Comparison of ENCODE assay signal across 11 mouse cellular contexts in genomic region chr2:118775846-118776245, GRCm38 (mm10). TPM values are rescaled to one million over a fixed set of nuclear protein-coding genes. Genes with fewer than 3 reads are reported as not detected.
DNase-seq lines count a peak whose midpoint lies in the region; ATAC-seq lines count a peak whose summit lies in the region.
"Had no signal": no experiment of that assay in that cellular context is flagged by ENCODE, and none has a peak within 500 bp of the region (broad histone marks: within the 10 kb centered on the region; RNA-seq: fewer than 3 reads in every experiment).

No protein-coding gene starts in this region.

- 69% methylated on average over 3 of the region's 4 CpGs for WGBS in hindbrain, embryonic 15.5 days
- 67% methylated on average over 3 of the region's 4 CpGs for WGBS in hindbrain, embryonic 14.5 days

- peak overlapping the region; percentile 44; the same call in 1 of the 2 replicates for H3K27ac ChIP-seq in hindbrain, embryonic 15.5 days (replicated peaks)
- H3K27ac ChIP-seq in hindbrain, embryonic 14.5 days, result no peak overlapping the region

- no peak overlapping the region for H3K4me2 ChIP-seq in hindbrain, embryonic 15.5 days
- no peak overlapping the region for H3K4me2 ChIP-seq in hindbrain, embryonic 14.5 days (replicated peaks)

- no peak overlapping the region for H3K4me3 ChIP-seq in hindbrain, embryonic 15.5 days
- H3K4me3 ChIP-seq in hindbrain, embryonic 14.5 days (replicated peaks; ENCODE audit: low read length), result no peak overlapping the region

- no peaks in the 10 kb centered on the region for H3K27me3 ChIP-seq in hindbrain, embryonic 15.5 days
- H3K27me3 ChIP-seq in hindbrain, embryonic 14.5 days (ENCODE audit: control insufficient read depth, insufficient read depth, low read length), result no peaks in the 10 kb centered on the region

- peaks cover 24% of the 10 kb centered on the region for H3K4me1 ChIP-seq in hindbrain, embryonic 15.5 days (replicated peaks)
- H3K4me1 ChIP-seq in hindbrain, embryonic 14.5 days (replicated peaks; ENCODE audit: control insufficient read depth, insufficient read depth, low read length), result peaks cover 12% of the 10 kb centered on the region

- DNase-seq in hindbrain, embryonic 14.5 days (ENCODE audit: low spot score), result no peak
- peak; percentile 47 for DNase-seq in MN1 (ENCODE audit: low spot score)
- DNase-seq in cerebellum, adult 9-10 months, result peak; percentile 86
- DNase-seq in left cerebral cortex, adult 18-20 months (ENCODE audit: low spot score in 2 of 2), result peak; percentile 70 to 84
- no peak for DNase-seq in natural killer cell, adult 2 months (ENCODE audit: low spot score in 2 of 2)
- DNase-seq: kidney, postnatal 4 days; retina, postnatal 1 day had no signal

- no peaks in the 10 kb centered on the region for H3K36me3 ChIP-seq in hindbrain, embryonic 15.5 days
- H3K36me3 ChIP-seq in hindbrain, embryonic 14.5 days (replicated peaks; ENCODE audit: control insufficient read depth, insufficient read depth), result no peaks in the 10 kb centered on the region

- no peak for ATAC-seq in hindbrain, embryonic 15.5 days (ENCODE audit: low FRiP score, low read depth)
- no peak for ATAC-seq in hindbrain, embryonic 14.5 days (ENCODE audit: low FRiP score)
- ATAC-seq in megakaryocyte progenitor cell, adult 5-6 weeks (replicated peaks; ENCODE audit: poor library complexity), result no peak
- no peak for ATAC-seq in megakaryocyte, adult 5-6 weeks (ENCODE audit: poor library complexity, severe bottlenecking)

- H3K9ac ChIP-seq in hindbrain, embryonic 15.5 days, result no peak overlapping the region
- H3K9ac ChIP-seq in hindbrain, embryonic 14.5 days, result no peak overlapping the region

- no peaks in the 10 kb centered on the region for H3K9me3 ChIP-seq in hindbrain, embryonic 15.5 days
- no peaks in the 10 kb centered on the region for H3K9me3 ChIP-seq in hindbrain, embryonic 14.5 days (ENCODE audit: control insufficient read depth, low read length)

RNA-seq across cellular contexts. Expression of gene Phgr1, which starts 3.3 kb away (rescaled TPM):
- not detected in 2 replicates for polyA plus RNA-seq in hindbrain, embryonic 15.5 days (2015; fragmentation: Nextera tagmentation; extraction: Ambion mirVana)
- not detected in 2 replicates for polyA plus RNA-seq in hindbrain, embryonic 14.5 days (2014; fragmentation: Nextera tagmentation; extraction: Ambion mirVana)
- total RNA-seq in left cerebral cortex, adult 18-20 months (2021), result not detected
- not detected in 2 replicates for total RNA-seq in megakaryocyte progenitor cell, adult 5-6 weeks (2015)
- total RNA-seq in megakaryocyte progenitor cell, adult 5-6 weeks (2017), result not detected in 2 replicates
- total RNA-seq in megakaryocyte, adult 5-6 weeks (2015), result not detected in 2 replicates
- total RNA-seq in megakaryocyte, adult 5-6 weeks (2017), result not detected in 2 replicates
- total RNA-seq: ES-E14 had no signal

RNA-seq across cellular contexts. Expression of gene Disp2, which starts 3.7 kb away (rescaled TPM):
- 71.6 and 73.5 TPM in 2 replicates for polyA plus RNA-seq in hindbrain, embryonic 15.5 days (2015; fragmentation: Nextera tagmentation; extraction: Ambion mirVana)
- polyA plus RNA-seq in hindbrain, embryonic 14.5 days (2014; fragmentation: Nextera tagmentation; extraction: Ambion mirVana), result 65.8 and 79.2 TPM in 2 replicates
- total RNA-seq in left cerebral cortex, adult 18-20 months (2021), result 100 to 1,000 TPM; 184 to 206 TPM
- total RNA-seq in megakaryocyte progenitor cell, adult 5-6 weeks (2015), result not detected in 2 replicates
- total RNA-seq in megakaryocyte progenitor cell, adult 5-6 weeks (2017), result not detected in 2 replicates
- total RNA-seq in megakaryocyte, adult 5-6 weeks (2015), result 0.02 TPM in 1 of 2 replicates, not detected in the other
- not detected in 2 replicates for total RNA-seq in megakaryocyte, adult 5-6 weeks (2017)

RNA-seq across cellular contexts. Expression of gene Ccdc9b, which starts 13.4 kb away (rescaled TPM):
- polyA plus RNA-seq in hindbrain, embryonic 15.5 days (2015; fragmentation: Nextera tagmentation; extraction: Ambion mirVana), result 1.0 and 1.5 TPM in 2 replicates
- polyA plus RNA-seq in hindbrain, embryonic 14.5 days (2014; fragmentation: Nextera tagmentation; extraction: Ambion mirVana), result 0.48 and 0.87 TPM in 2 replicates
- total RNA-seq in left cerebral cortex, adult 18-20 months (2021), result 1 to 10 TPM; 4.4 to 4.8 TPM
- total RNA-seq in megakaryocyte progenitor cell, adult 5-6 weeks (2015), result 0.07 and 0.25 TPM in 2 replicates
- total RNA-seq in megakaryocyte progenitor cell, adult 5-6 weeks (2017), result 0.42 and 0.47 TPM in 2 replicates
- 0.16 TPM in 1 of 2 replicates, not detected in the other for total RNA-seq in megakaryocyte, adult 5-6 weeks (2015)
- 0.44 and 0.53 TPM in 2 replicates for total RNA-seq in megakaryocyte, adult 5-6 weeks (2017)

RNA-seq across cellular contexts. Expression of gene Inafm2, which starts 30.3 kb away (rescaled TPM):
- 18.9 and 20.6 TPM in 2 replicates for polyA plus RNA-seq in hindbrain, embryonic 15.5 days (2015; fragmentation: Nextera tagmentation; extraction: Ambion mirVana)
- 29.5 and 30.6 TPM in 2 replicates for polyA plus RNA-seq in hindbrain, embryonic 14.5 days (2014; fragmentation: Nextera tagmentation; extraction: Ambion mirVana)
- total RNA-seq in left cerebral cortex, adult 18-20 months (2021), result 10 to 100 TPM; 48.7 to 49.6 TPM
- 27.9 and 29.6 TPM in 2 replicates for total RNA-seq in megakaryocyte progenitor cell, adult 5-6 weeks (2015)
- 17.9 and 20.3 TPM in 2 replicates for total RNA-seq in megakaryocyte progenitor cell, adult 5-6 weeks (2017)
- total RNA-seq in megakaryocyte, adult 5-6 weeks (2015), result 12.0 and 15.3 TPM in 2 replicates
- total RNA-seq in megakaryocyte, adult 5-6 weeks (2017), result 10.6 and 11.2 TPM in 2 replicates

RNA-seq across cellular contexts. Expression of gene Knstrn, which starts 38.0 kb away (rescaled TPM):
- polyA plus RNA-seq in hindbrain, embryonic 15.5 days (2015; fragmentation: Nextera tagmentation; extraction: Ambion mirVana), result 23.0 and 35.1 TPM in 2 replicates
- polyA plus RNA-seq in hindbrain, embryonic 14.5 days (2014; fragmentation: Nextera tagmentation; extraction: Ambion mirVana), result 16.1 and 25.1 TPM in 2 replicates
- 1 to 10 TPM; 1.5 to 1.7 TPM for total RNA-seq in left cerebral cortex, adult 18-20 months (2021)
- 50.8 and 55.8 TPM in 2 replicates for total RNA-seq in megakaryocyte progenitor cell, adult 5-6 weeks (2015)
- 215 and 245 TPM in 2 replicates for total RNA-seq in megakaryocyte progenitor cell, adult 5-6 weeks (2017)
- total RNA-seq in megakaryocyte, adult 5-6 weeks (2015), result 58.8 and 59.7 TPM in 2 replicates
- 182 and 217 TPM in 2 replicates for total RNA-seq in megakaryocyte, adult 5-6 weeks (2017)

Comparison
In these comparisons a context has a peak if more than half of its experiments do, and no peak if none do; other contexts are left out.
1. DNase-seq: peak in MN1 (single experiment), cerebellum, adult 9-10 months (single experiment) and left cerebral cortex, adult 18-20 months (2 of 2); none in hindbrain, embryonic 14.5 days (single experiment) and natural killer cell, adult 2 months (0 of 2).
2. RNA of gene Disp2, which starts 3.7 kb away (total RNA-seq): 184 to 206 TPM in left cerebral cortex, adult 18-20 months; 0.02 TPM in megakaryocyte, adult 5-6 weeks and not detected in megakaryocyte progenitor cell, adult 5-6 weeks; every median in the first group is over 100 times any median in the second.